Mouse (Mus musculus): ENCODE data around the gene Trim59. TPM values are rescaled to one million over a fixed set of nuclear protein-coding genes. Genes with fewer than 3 reads are reported as not detected.

Trim59 gene
- polyA plus RNA-seq, 1 experiment, result 11.3 TPM

GRCm38 (mm10) chr3:69020285-69020684 lies 24.3 kb downstream of the Trim59 start:
- no peak for TF ChIP-seq GATA1 (IDR thresholded peaks at IDR 0.05; ENCODE audit: low read length)

GRCm38 (mm10) chr3:69017181-69017580 lies 27.4 kb downstream of the Trim59 start:
- TF ChIP-seq GATA1 (IDR thresholded peaks at IDR 0.05; ENCODE audit: low read length), result no peak

- TF ChIP-seq GATA1 (IDR thresholded peaks at IDR 0.05; ENCODE audit: low read length), result no peak
These were observed 35.7 kb downstream of the Trim59 start for GRCm38 (mm10) chr3:69008873-69009272.

GRCm38 (mm10) chr3:69006246-69006760 lies 38.3 kb downstream of the Trim59 start:
- TF ChIP-seq GATA1 (IDR thresholded peaks at IDR 0.05; ENCODE audit: low read length), result no peak

- TF ChIP-seq GATA1 (IDR thresholded peaks at IDR 0.05; ENCODE audit: low read length), result no peak
These were observed 39.0 kb downstream of the Trim59 start for GRCm38 (mm10) chr3:69005338-69006245.

- TF ChIP-seq GATA1 (IDR thresholded peaks at IDR 0.05; ENCODE audit: low read length), result no peak
These were observed 39.9 kb downstream of the Trim59 start, which contains the start of the genes Ift80 and Smc4 for GRCm38 (mm10) chr3:69004437-69005337. Ift80 (minus strand) TSS chr3:69004570. Smc4 (plus strand) TSS chr3:69004738.

- no peak for TF ChIP-seq GATA1 (IDR thresholded peaks at IDR 0.05; ENCODE audit: low read length)
These were observed 40.5 kb downstream of the Trim59 start for GRCm38 (mm10) chr3:69004055-69004436.

- TF ChIP-seq GATA1 (IDR thresholded peaks at IDR 0.05; ENCODE audit: low read length), result no peak
These were observed 41.8 kb downstream of the Trim59 start for GRCm38 (mm10) chr3:69002781-69003180.

GRCm38 (mm10) chr3:68986550-68986949 lies 58.0 kb downstream of the Trim59 start:
- no peak for TF ChIP-seq GATA1 (IDR thresholded peaks at IDR 0.05; ENCODE audit: low read length)

Other genes with a start within 250 kb of the Trim59 start
- gene 1110032F04Rik, start 175.2 kb downstream of the Trim59 start, polyA plus RNA-seq (2012), result not detected in 2 replicates
- 0.09 and 0.23 TPM in 2 replicates for gene Ift80, start 40.2 kb downstream of the Trim59 start, polyA plus RNA-seq (2012)
- gene Smc4, start 40.0 kb downstream of the Trim59 start, polyA plus RNA-seq (2012), result 94.3 and 121 TPM in 2 replicates
- gene Kpna4, start 82.4 kb upstream of the Trim59 start, polyA plus RNA-seq (2012), result 14.2 and 19.3 TPM in 2 replicates
- not detected in 2 replicates for gene Arl14, start 177.7 kb upstream of the Trim59 start, polyA plus RNA-seq (2012)